Mouse (Mus musculus) large intestine, adult 2 months (tissue): Measurements from ENCODE around the gene Ccl26. TPM values are rescaled to one million over a fixed set of nuclear protein-coding genes. Genes with fewer than 3 reads are reported as not detected.

Experiments
- polyA plus RNA-seq: library from polyadenylated mRNA; depleted of rRNA; stranded (reverse); fragments of >200 nt; gene quantifications from 2 replicates; pipeline ENCODE4 v1.2.3, GENCODE M21; 2012; rRNA removed

The Ccl26 gene
- polyA plus RNA-seq, 1 experiment: not detected

Other genes starting within 250 kb of the Ccl26 start
- not detected in 2 replicates for gene Fkbp6, start 213.5 kb downstream of the Ccl26 start, polyA plus RNA-seq
- not detected in 2 replicates for gene Trim50, start 210.3 kb downstream of the Ccl26 start, polyA plus RNA-seq
- gene Nsun5, start 193.6 kb downstream of the Ccl26 start, polyA plus RNA-seq: 23.1 and 25.2 TPM in 2 replicates
- gene Pom121, start 169.0 kb downstream of the Ccl26 start, polyA plus RNA-seq: 13.7 and 14.7 TPM in 2 replicates
- 4.1 and 7.6 TPM in 2 replicates for gene Hip1, start 18.4 kb downstream of the Ccl26 start, polyA plus RNA-seq
- 0.30 and 2.4 TPM in 2 replicates for gene Ccl24, start 9.5 kb upstream of the Ccl26 start, polyA plus RNA-seq
- 15.9 and 17.3 TPM in 2 replicates for gene Rhbdd2, start 69.0 kb upstream of the Ccl26 start, polyA plus RNA-seq
- gene Por, start 106.5 kb upstream of the Ccl26 start, polyA plus RNA-seq: 54.2 and 111 TPM in 2 replicates
- 118 and 186 TPM in 2 replicates for gene Tmem120a, start 180.9 kb upstream of the Ccl26 start, polyA plus RNA-seq
- gene Styxl1, start 214.8 kb upstream of the Ccl26 start, polyA plus RNA-seq: 0.16 and 0.23 TPM in 2 replicates
- 922 and 1,860 TPM in 2 replicates for gene Mdh2, start 214.9 kb upstream of the Ccl26 start, polyA plus RNA-seq
- 0.15 and 0.17 TPM in 2 replicates for gene Srrm3, start 243.3 kb upstream of the Ccl26 start, polyA plus RNA-seq